23 mouse cellular contexts compared by ENCODE assay signal in genomic region chr11:95002705-95003104, GRCm38 (mm10). TPM values are rescaled to one million over a fixed set of nuclear protein-coding genes. Genes with fewer than 3 reads are reported as not detected.
"Had no signal": no experiment of that assay in that cellular context is flagged by ENCODE, and none has a peak within 500 bp of the region (broad histone marks: within the 10 kb centered on the region; RNA-seq: fewer than 3 reads in every experiment).

No protein-coding gene starts in this region.

- H3K27ac ChIP-seq: limb, embryonic 13.5 days; liver, embryonic 14.5 days; midbrain, embryonic 15.5 days; neural tube, embryonic 12.5 days had no signal

- H3K9me3 ChIP-seq: limb, embryonic 13.5 days; midbrain, embryonic 15.5 days; neural tube, embryonic 12.5 days had no signal

- ATAC-seq: intestine, postnatal 0 days; lung, postnatal 0 days; midbrain, embryonic 15.5 days had no signal

- H3K4me3 ChIP-seq: limb, embryonic 13.5 days; midbrain, embryonic 15.5 days; neural tube, embryonic 12.5 days had no signal

- DNase-seq: kidney, adult 8-10 months; kidney, postnatal 25 days; left cerebral cortex, postnatal 4 days; lung, adult 2 months; lung, postnatal 36 days; right cerebral cortex, postnatal 4 days; spleen, adult 18-20 months; thymus, adult 2 months had no signal

- H3K27me3 ChIP-seq: limb, embryonic 13.5 days; midbrain, embryonic 15.5 days; neural tube, embryonic 12.5 days had no signal

RNA-seq across cellular contexts. Expression of gene Sgca, which starts 26.6 kb away (rescaled TPM):
- total RNA-seq: left cerebral cortex, adult 18-20 months; left cerebral cortex, postnatal 4 days; megakaryocyte progenitor cell, adult 5-6 weeks; monocyte, adult 5-6 weeks; neutrophil, adult 5-6 weeks had no signal
- polyA plus RNA-seq: liver, embryonic 14.5 days; midbrain, embryonic 11.5 days; midbrain, embryonic 15.5 days had no signal

RNA-seq across cellular contexts. Expression of gene Hils1, which starts 35.3 kb away (rescaled TPM):
- total RNA-seq: layer of hippocampus, adult 18-20 months; left cerebral cortex, adult 18-20 months; left cerebral cortex, postnatal 10 days; megakaryocyte progenitor cell, adult 5-6 weeks; neutrophil, adult 5-6 weeks had no signal
- polyA plus RNA-seq: intestine, postnatal 0 days; kidney, embryonic 16.5 days; limb, embryonic 13.5 days; liver, embryonic 14.5 days; lung, adult 2 months; lung, postnatal 0 days; midbrain, embryonic 11.5 days; midbrain, embryonic 15.5 days; neural tube, embryonic 12.5 days; stomach, embryonic 14.5 days had no signal
